Mouse (Mus musculus): Measurements from ENCODE around the gene Slitrk3. TPM values are rescaled to one million over a fixed set of nuclear protein-coding genes. Genes with fewer than 3 reads are reported as not detected.
"Not testable (repeated sequence)": the region's sequence is repeated elsewhere in the genome, so short reads cannot be mapped to it uniquely, and the experiment has no call there.

Slitrk3 gene
- total RNA-seq (2021), result 10 to 100 TPM; 81.5 to 86.2 TPM
- long read RNA-seq, transcript Slitrk3-201 (2 exons, 3,587 nt), result major isoform, 8 of 15 reads
- long read RNA-seq, partial matches to known transcripts, result 0 of 15 reads
- long read RNA-seq, other reads (novel, unspliced or antisense), result 7 of 15 reads

- DNase-seq (ENCODE audit: low spot score in 2 of 2), result peak; percentile 76 to 83
These were observed at the start of gene Slitrk3 for GRCm38 (mm10) chr3:73057197-73057811. Gene Slitrk3 (minus strand): TSS chr3:73057803.

DNA sequence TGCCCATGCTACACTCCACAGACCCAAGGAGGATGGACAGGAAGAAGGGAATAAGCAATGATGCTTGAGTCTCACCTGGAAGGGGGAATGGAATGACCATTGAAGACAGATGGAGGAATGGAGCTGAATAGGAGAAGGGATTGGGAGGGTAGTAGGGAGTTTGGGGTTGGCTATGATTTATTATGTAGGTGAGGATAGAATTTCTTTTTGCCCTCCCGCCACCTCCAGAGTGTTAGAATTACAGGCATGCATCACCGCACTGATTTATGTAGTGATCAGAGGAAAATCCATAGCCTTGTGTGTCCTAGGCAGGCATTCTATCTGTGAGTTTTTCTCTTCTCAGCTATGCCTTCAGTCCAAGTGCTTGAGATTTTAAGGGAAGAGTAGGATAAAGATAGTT, 36.8 kb upstream of the Slitrk3 start:
- not testable (repeated sequence) for DNase-seq (ENCODE audit: low spot score in 2 of 2)

DNA sequence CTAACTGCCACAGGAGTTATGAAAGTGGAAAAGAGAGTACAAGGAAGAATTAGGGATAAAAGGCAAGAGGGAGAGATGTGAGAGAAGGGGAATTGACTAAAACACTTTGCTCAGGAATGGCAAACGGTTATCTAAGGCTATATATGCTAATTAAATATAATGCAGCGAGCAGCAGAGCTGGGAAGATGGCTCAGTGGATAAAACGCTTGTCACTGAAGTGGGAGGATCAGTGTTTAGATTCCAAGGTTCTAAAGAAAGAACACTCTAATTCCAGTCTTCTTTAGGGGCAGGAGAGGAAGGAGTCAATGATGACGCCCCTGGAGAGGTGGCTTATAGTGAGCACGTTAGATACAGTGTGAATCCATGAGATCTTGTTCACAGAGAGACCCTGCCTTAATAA, 27.0 kb upstream of the Slitrk3 start:
- no peak for DNase-seq (ENCODE audit: low spot score in 2 of 2)

- peak; percentile 76 to 92 for DNase-seq (ENCODE audit: low spot score in 2 of 2)
These were observed 8.5 kb upstream of the Slitrk3 start for GRCm38 (mm10) chr3:73065823-73066755.

- DNase-seq (ENCODE audit: low spot score in 2 of 2), result peak in 1 of 2 experiments; percentile 53
These were observed 587 bp upstream of the Slitrk3 start for GRCm38 (mm10) chr3:73058190-73058589.

DNA sequence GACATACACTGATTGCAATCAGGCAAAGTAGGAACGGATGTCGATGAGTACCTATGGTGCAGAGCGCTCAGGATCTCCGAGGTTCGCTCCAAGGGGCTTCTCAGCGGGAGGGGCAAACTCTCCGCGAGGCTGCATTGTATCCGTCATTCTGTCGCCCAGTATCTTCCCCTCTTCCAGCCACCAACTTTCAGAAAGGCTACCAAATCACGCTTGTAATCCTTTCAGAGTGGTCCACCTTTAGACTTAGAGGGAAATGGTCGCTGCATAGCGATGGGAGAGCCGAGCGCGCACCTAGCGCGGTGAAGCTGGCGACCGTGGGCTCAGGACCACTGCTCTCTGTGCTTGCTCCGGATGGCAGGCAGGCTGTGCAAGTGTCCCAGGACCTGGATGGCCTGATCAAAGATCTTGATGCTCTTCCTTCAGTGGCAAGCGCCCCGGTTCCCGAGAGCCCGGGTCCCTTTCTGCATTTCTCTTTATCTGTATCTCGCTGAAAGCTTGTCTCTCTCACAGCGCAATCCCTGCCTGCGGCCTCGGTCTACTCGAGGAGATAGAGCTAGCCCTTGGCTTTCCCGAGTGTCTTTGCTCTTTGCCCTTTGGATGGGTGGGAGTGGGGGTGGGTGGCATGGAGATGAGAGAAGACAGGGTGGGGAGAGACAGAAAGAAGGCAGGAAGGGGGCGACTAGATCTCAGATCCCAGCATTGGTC, 959 bp downstream of the Slitrk3 start:
- peak in 1 of 2 experiments; percentile 51 for DNase-seq (ENCODE audit: low spot score in 2 of 2)

DNA sequence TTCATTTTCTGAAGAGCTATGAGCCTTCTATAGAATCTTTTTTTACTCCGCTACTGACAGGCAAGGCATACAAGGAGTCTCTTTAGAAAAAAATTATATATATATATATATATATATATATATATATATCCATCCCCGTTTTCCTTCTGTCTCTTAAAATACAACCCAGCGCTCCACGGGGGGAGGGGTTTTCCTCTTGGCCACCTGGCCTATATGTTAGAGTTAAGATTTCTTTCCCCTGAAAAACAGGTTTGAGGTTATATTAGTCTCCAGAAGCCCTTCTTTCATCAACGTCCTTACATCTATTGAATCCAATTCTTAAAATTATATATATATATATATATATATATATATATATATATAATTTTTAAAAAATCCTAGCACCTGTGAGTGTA, 1.6 kb downstream of the Slitrk3 start:
- DNase-seq (ENCODE audit: low spot score in 2 of 2), result peak in 1 of 2 experiments; percentile 23

GRCm38 (mm10) chr3:73055399-73056043, 2.1 kb downstream of the Slitrk3 start:
- DNase-seq (ENCODE audit: low spot score in 2 of 2), result peak in 1 of 2 experiments; percentile 48

GRCm38 (mm10) chr3:73053451-73053931, 4.1 kb downstream of the Slitrk3 start:
- peak in 1 of 2 experiments; percentile 58 for DNase-seq (ENCODE audit: low spot score in 2 of 2)

DNA sequence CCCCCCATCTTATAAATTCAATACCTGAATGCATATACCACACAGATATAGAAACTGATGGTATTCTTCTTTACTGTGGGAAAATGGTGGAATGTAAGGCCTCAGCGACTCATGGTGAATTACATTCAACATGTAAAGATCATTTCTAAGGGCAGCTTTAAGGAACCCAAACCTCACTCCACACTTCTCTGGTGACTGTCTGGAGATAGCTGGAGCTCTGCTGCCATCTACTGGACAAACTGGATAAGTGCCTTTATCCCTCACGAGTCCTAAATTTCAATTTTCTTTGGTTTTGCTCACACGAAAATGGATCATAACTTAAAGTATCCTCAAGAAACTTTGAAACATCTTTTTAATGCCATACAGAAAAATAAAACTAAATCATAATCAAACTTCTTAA, 11.4 kb downstream of the Slitrk3 start:
- peak in 1 of 2 experiments; percentile 78 for DNase-seq (ENCODE audit: low spot score in 2 of 2)

GRCm38 (mm10) chr3:73042256-73042655, 15.3 kb downstream of the Slitrk3 start:
- no peak for DNase-seq (ENCODE audit: low spot score in 2 of 2)

GRCm38 (mm10) chr3:73006045-73006444, 51.6 kb downstream of the Slitrk3 start:
- no peak for DNase-seq (ENCODE audit: low spot score in 2 of 2)

DNA sequence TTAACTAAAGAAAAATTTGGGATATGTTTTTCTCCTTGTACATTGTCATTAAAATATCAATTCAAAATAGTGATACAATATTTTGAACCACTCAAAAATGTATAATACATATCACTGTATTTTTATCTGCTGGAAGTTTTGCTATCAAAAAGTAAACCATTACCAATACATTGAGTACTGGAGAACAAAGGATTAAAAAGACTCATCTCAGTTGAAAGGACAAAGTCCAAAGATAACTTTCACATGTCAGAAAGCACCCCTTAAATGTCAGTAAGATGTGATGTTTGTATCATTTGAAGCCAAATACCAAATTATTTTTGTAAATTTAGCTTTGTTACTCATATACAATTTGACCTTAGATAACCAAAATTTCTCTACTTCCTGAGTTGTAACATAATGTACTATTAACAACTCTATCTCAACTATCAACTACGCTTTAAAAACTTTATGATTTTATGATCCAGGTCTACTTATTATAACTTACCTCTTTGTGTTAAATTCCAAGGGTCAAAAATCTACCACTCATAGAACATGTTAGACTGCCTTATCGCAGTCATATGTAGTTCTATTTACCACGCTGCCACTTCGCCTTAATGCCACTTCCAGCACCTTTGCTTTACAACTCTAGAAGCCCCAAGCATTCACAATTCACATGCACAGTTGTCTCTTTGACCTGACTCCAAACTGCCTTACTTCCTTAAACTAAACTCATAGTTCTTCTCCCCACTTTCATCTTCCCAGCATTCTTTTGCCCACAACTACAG, 54.5 kb downstream of the Slitrk3 start:
- no peak for DNase-seq (ENCODE audit: low spot score in 2 of 2)

GRCm38 (mm10) chr3:72997517-72997916, 60.1 kb downstream of the Slitrk3 start:
- DNase-seq (ENCODE audit: low spot score in 2 of 2), result no peak

Other genes with a start within 250 kb of the Slitrk3 start
- not detected for gene Sis, start 89.9 kb downstream of the Slitrk3 start, total RNA-seq (2021)